Mouse (Mus musculus) lung, embryonic 14.5 days (tissue): ENCODE measurements around the gene Hpcal1. TPM values are rescaled to one million over a fixed set of nuclear protein-coding genes. Genes with fewer than 3 reads are reported as not detected.

Source experiments
- ATAC-seq: fragments of 200-750 bp; cut with Nextera tagmentation; 2 replicates; pipeline ENCODE4 v1.8.0; 2017; ENCODE audit warnings: mild to moderate bottlenecking, moderate TSS enrichment, moderate library complexity; ENCODE audit not compliant: insufficient read depth
- DNase-seq: peaks from one replicate; pipeline ENCODE4 v3.0.0-alpha.2; 2015
- H3K27ac ChIP-seq: fragments of 300-500 bp; sonication (generic); 2 replicates; pipeline ENCODE4 v1.5.1; 2014; ENCODE audit warnings: low read depth, mild to moderate bottlenecking, moderate library complexity
- H3K27me3 ChIP-seq: fragments of 300-500 bp; sonication (generic); 2 replicates; pipeline ENCODE4 v1.6.1; 2014; ENCODE audit warnings: low read length, control low read depth; ENCODE audit not compliant: insufficient read depth
- H3K36me3 ChIP-seq: fragments of 300-500 bp; sonication (generic); 2 replicates; pipeline ENCODE4 v1.6.1; 2014; ENCODE audit warnings: control low read depth; ENCODE audit not compliant: insufficient read depth
- H3K4me1 ChIP-seq: fragments of 300-500 bp; sonication (generic); 2 replicates; pipeline ENCODE4 v1.6.1; 2014; ENCODE audit warnings: antibody characterized with exemption, control low read depth; ENCODE audit not compliant: insufficient read depth
- H3K4me2 ChIP-seq: fragments of 300-500 bp; sonication (generic); 2 replicates; pipeline ENCODE4 v1.6.1; 2014; ENCODE audit warnings: mild to moderate bottlenecking
- H3K4me3 ChIP-seq: fragments of 300-500 bp; sonication (generic); 2 replicates; pipeline ENCODE4 v1.5.1; 2014; ENCODE audit warnings: low read depth, low read length
- H3K9ac ChIP-seq: fragments of 300-500 bp; sonication (generic); 2 replicates; pipeline ENCODE4 v1.6.1; 2014
- H3K9me3 ChIP-seq: fragments of 300-500 bp; sonication (generic); 2 replicates; pipeline ENCODE4 v1.6.1; 2016; ENCODE audit warnings: low read depth, low read length, control low read depth
- CTCF ChIP-seq: IDR thresholded peaks from 2 replicates; pipeline ENCODE4 v1.5.1; 2016; ENCODE audit warnings: antibody characterized with exemption, low read depth
- WGBS: fragments of 180-500 bp; shearing (Covaris S2); extraction: QIAGEN DNeasy Blood & Tissue Kit; methylation state at CpG from one replicate; pipeline ENCODE4 v1.1.7; 2014; 5-methylcytosine and 5-hydroxymethylcytosine counted together
- polyA plus RNA-seq: library from polyadenylated mRNA; unstranded; fragments of >200 nt; fragmentation: Nextera tagmentation; extraction: Ambion mirVana; gene quantifications from 2 replicates; pipeline ENCODE4 v1.2.1, GENCODE M21; 2014

Hpcal1 gene
- polyA plus RNA-seq, result 52.1 and 52.4 TPM in 2 replicates

DNA sequence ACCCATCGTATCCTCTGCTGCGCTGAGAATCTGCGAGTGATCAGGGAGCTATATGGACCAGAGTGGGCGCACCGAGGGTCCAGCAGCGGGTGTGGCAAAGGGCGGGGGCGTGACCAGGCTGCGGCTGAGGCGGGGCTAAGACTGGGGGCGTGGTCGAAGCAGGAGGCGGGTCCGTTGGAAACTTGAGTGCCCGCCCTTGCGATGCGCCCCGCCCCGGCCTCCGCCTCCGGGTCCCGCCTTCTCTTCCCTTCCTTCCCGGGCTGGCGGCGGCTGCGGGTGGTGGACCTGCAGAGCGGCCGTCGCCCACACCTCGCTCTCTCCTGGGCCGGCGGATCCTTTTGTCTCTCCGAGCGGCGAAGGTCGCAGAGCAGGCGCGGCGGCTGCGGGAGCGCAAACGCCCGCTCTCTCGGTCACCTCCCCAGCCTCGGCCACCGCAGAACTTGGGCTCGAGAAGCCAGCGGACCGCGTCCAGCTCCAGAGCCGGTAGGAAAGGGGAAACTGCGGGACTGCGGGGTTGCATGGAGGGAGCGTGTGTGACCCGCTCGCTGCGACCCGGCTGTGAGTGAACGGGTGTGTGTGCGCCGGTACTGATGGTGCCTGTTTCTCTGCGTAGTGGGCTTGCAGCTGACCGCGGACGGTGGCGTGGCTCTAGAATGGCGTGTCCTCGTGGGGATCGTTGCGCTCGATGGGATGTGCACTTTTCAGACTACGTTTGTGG, at the start of gene Hpcal1:
Gene Hpcal1, plus strand, starts transcription at position 293 of the 718 bp plus-strand sequence.
- 0 out of 2 replicates have a peak, but pooled peaks cover 9% of the 10 kb centered on the region for H3K4me1 ChIP-seq
- WGBS, result under 1% methylated on average over 70 of the region's 72 CpGs

DNA sequence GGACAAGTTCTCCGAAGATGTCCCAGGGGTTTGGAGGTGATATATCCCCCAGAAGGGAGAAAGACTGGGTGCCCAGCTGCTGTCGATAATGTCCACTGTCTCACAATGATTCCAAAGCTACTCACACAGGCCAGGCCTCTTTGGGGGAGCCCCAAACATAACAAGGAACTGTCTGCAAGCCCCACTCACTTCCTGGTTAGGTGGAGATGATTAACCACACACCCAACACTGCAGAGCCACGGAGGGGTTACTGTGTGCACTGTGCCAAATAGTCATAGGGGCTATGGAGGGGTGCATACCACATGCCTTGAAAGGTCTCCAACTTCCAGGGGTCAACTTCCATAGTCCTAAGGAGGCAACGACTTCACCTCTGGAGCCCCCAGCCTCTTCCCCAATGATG, 49.4 kb upstream of the Hpcal1 start:
- Histone ChIP-seq H3K27me3 (no peaks in the 10 kb centered on the region), H3K4me2 (no peak overlapping the region), H3K36me3 (no peaks in the 10 kb centered on the region), H3K4me3 (no peak overlapping the region), H3K9me3 (no peaks in the 10 kb centered on the region), H3K27ac (no peak overlapping the region), H3K9ac (no peak overlapping the region), H3K4me1 (no peaks in the 10 kb centered on the region)
- no peak for DNase-seq
- WGBS, result 74% methylated on average over 4 of the region's 4 CpGs
- no peak for ATAC-seq
- no peak for TF ChIP-seq CTCF

More for the DNA sequence above, at the start of gene Hpcal1:
- H3K4me3 ChIP-seq, result peak within 1 kb of the TSS; percentile 57
- peak; percentile 96 for DNase-seq
- peak; percentile 91 for ATAC-seq
- H3K36me3 ChIP-seq, result no peaks in the 10 kb centered on the region
- peaks cover 11% of the 10 kb centered on the region; the same call in 1 of the 2 replicates for H3K27me3 ChIP-seq
- H3K4me2 ChIP-seq, result peak within 1 kb of the TSS; percentile 92
- no peak for TF ChIP-seq CTCF
- H3K9me3 ChIP-seq, result no peaks in the 10 kb centered on the region
- H3K27ac ChIP-seq, result peak within 1 kb of the TSS; percentile 2; the same call in 1 of the 2 replicates
- peak within 1 kb of the TSS; percentile 58 for H3K9ac ChIP-seq

DNA sequence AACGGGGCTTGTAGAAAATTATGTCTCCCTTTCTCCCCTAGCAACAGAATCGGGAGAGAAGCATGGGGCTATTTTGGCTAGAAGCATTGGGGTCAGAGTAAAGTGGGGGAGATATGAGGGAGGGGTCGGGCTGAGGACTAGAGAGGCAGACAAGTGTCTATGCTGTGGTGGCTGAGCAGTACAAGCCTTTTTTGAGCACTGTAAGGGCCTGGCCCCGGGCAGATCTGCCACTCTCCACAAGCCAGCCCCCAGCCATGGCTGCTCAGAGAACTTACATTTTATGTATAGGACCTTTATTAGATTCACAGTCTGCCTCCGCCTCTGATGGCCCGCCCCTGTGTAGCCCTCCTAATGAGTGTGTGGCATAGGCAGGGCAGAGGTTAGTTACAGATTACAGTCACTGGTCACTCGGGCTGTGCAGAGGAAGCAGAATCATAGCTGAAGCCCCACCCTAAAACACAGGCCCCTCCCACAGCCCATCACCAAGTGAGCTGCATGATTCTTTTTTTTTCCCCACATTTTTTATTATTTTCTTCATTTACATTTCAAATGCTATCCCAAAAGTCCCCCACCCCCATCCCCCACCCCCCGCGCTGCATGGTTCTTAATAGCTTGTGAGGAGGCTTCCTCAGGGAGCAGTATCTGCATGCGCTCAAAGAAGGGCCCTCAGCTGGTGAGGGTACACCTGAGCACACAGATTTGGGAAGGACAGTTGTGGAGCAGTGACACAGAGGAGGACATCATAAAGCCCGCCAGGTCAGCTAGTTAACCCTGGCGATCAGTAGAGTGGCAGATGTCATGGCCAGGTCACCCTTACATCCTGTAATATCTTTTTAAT, 46.1 kb upstream of the Hpcal1 start:
- Histone ChIP-seq H3K9me3 (no peaks in the 10 kb centered on the region), H3K4me1 (no peaks in the 10 kb centered on the region), H3K36me3 (no peaks in the 10 kb centered on the region), H3K27ac (no peak overlapping the region), H3K9ac (no peak overlapping the region), H3K4me3 (no peak overlapping the region), H3K27me3 (no peaks in the 10 kb centered on the region), H3K4me2 (no peak overlapping the region)
- DNase-seq, result no peak
- 70% methylated on average over 12 of the region's 12 CpGs for WGBS
- ATAC-seq, result no peak
- no peak for TF ChIP-seq CTCF

DNA sequence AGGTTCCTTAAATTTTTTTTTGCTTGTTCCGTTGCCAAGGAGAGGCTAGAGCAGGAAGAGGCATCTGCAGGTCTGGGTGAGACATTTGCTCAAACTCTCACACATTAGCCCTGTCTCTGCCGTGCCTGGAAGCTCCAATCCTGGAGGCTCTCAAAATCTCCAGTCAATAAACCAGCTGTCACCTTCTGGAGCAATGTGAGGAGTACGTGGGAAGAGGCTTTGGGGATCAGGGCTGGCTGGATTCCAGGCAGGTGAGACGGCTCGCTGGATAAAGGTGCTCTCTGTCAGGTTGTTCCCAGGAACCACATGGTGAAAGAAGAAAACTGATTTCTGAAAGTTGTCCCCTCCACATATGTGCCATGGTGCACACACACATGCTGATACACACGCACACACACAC, 44.2 kb upstream of the Hpcal1 start:
- Histone ChIP-seq H3K36me3 (no peaks in the 10 kb centered on the region), H3K27me3 (no peaks in the 10 kb centered on the region), H3K4me1 (no peaks in the 10 kb centered on the region), H3K9ac (no peak overlapping the region), H3K4me3 (no peak overlapping the region), H3K4me2 (no peak overlapping the region), H3K27ac (no peak overlapping the region), H3K9me3 (no peaks in the 10 kb centered on the region)
- no peak for DNase-seq
- TF ChIP-seq CTCF, result no peak
- no peak for ATAC-seq
- 51% methylated on average over 6 of the region's 6 CpGs for WGBS

DNA sequence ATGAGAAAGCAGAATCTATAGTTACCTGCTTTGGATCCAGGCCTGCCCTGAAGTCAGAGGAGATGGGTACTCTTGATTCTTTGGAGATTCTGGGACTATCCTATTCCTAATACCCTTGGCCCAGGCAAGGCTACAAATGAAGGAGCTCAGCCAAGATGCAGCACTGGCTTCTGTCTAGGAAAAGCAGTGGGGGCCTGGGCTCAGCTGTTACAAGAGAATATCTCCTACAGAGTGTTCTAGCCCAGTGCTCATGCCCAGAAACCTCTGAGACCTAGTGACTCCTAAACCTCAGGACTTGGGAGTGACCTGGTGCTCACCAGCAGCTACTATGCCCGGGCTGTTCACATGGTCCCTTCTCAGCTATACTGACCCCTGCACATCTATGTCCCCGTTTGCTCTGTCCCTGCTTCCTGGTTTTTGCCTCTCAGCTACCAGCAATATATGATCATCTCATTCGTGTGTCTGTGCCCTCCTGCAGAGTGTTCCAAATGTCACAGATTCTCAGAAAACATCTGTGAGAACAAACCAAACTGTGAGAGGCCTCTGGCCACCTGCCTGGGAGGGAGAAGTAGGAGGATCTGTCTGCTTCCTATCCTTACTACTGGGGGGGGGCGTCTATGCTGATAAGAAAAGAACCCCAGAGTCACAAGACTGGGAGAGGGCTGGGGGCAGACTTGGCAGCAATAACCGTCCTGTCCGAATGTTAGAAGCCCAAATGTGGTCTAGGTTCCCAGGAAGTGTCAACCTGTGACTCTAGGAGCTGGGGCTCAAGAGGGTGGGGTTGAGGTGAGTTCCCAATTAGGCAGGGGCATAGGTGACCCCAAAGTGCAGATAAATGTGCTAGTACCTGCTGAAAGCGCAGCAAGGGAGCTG, 39.2 kb upstream of the Hpcal1 start:
- Histone ChIP-seq H3K9me3 (no peaks in the 10 kb centered on the region), H3K9ac (no peak overlapping the region), H3K27ac (no peak overlapping the region), H3K36me3 (no peaks in the 10 kb centered on the region), H3K4me3 (no peak overlapping the region), H3K27me3 (no peaks in the 10 kb centered on the region), H3K4me2 (no peak overlapping the region), H3K4me1 (no peaks in the 10 kb centered on the region)
- DNase-seq (no peak), ATAC-seq (no peak)
- TF ChIP-seq CTCF, result no peak
- WGBS, result 63% methylated on average over 7 of the region's 7 CpGs

DNA sequence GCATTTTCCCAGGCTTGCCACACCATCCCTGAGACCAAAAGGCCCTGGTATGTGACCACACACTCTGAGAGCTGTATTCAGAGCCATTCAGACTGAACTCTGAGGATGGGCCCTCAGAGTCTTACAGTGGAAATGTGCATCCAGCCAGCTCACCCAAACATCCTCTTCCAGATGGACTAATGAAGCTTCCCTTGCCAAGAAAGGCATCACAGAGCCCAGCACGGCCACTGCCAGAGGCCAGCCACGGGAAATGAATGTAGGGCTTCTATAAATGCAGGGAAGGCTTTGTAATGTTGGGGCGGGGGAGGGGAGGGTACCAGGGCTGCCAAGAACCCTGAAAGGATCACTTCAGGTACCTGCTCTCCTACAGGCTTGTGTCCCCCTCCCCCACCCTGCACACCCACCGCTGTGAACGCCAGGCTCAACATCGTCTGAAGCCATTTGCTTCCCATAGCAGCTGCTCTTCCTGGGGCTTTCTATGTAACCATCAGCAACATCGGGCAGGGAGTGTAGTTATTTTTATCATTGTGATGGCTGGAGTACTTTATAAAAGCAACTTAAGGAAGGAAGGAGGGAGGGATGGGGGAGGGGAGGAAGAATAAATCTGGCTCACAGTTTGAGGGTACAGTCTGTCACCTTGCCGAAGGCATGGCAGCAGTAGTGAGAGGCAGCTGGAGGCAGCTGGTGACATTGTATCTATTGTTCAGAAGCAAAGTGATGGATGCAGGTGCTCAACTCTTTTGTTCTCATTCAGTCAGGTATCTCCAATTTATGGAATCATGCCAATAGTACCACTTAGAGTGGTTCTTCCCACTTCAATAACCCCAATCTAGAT, 38.2 kb upstream of the Hpcal1 start:
- Histone ChIP-seq H3K4me2 (no peak overlapping the region), H3K4me1 (no peaks in the 10 kb centered on the region), H3K4me3 (no peak overlapping the region), H3K27me3 (no peaks in the 10 kb centered on the region), H3K27ac (no peak overlapping the region), H3K9me3 (no peaks in the 10 kb centered on the region), H3K9ac (no peak overlapping the region), H3K36me3 (no peaks in the 10 kb centered on the region)
- ATAC-seq (no peak), DNase-seq (peak; percentile 23)
- WGBS, result 45% methylated on average over 8 of the region's 8 CpGs
- TF ChIP-seq CTCF, result no peak
